Mouse (Mus musculus): ENCODE measurements at regions not wholly inside any gene's neighbourhood (a gene's known extent, or its start where the extent isn't known, plus 50 kb on each side); places are given as distances from the start of the nearest gene placed in this dataset.

GRCm38 (mm10) chr10:19139234-19139633, 123.8 kb upstream of the Tnfaip3 start:
- DNase-seq (ENCODE audit: low spot score), result no peak
- no peak overlapping the region for H3K4me2 ChIP-seq (ENCODE audit: low read depth, low read length)
- no peaks in the 10 kb centered on the region for H3K27me3 ChIP-seq (replicated peaks; ENCODE audit: control insufficient read depth, insufficient read depth, low read length)
- H3K4me3 ChIP-seq (ENCODE audit: low read depth, low read length), result no peak overlapping the region
- no peaks in the 10 kb centered on the region for H3K9me3 ChIP-seq (ENCODE audit: control insufficient read depth, low read length)
- H3K4me1 ChIP-seq (ENCODE audit: control insufficient read depth, insufficient read depth, low read length), result no peaks in the 10 kb centered on the region
- WGBS, result 87% methylated on average over 2 of the region's 2 CpGs
- no peak overlapping the region for H3K9ac ChIP-seq (ENCODE audit: low read depth, low read length)
- H3K36me3 ChIP-seq (ENCODE audit: control insufficient read depth, insufficient read depth, low read length), result no peaks in the 10 kb centered on the region
- H3K27ac ChIP-seq (replicated peaks; ENCODE audit: low read depth, low read length), result no peak overlapping the region
- ATAC-seq (ENCODE audit: low read depth), result no peak

GRCm38 (mm10) chr10:19138258-19138657, 122.8 kb upstream of the Tnfaip3 start:
- no peaks in the 10 kb centered on the region for H3K9me3 ChIP-seq (ENCODE audit: control insufficient read depth, low read length)
- WGBS, result 64% methylated on average over 1 of the region's 1 CpGs

DNA sequence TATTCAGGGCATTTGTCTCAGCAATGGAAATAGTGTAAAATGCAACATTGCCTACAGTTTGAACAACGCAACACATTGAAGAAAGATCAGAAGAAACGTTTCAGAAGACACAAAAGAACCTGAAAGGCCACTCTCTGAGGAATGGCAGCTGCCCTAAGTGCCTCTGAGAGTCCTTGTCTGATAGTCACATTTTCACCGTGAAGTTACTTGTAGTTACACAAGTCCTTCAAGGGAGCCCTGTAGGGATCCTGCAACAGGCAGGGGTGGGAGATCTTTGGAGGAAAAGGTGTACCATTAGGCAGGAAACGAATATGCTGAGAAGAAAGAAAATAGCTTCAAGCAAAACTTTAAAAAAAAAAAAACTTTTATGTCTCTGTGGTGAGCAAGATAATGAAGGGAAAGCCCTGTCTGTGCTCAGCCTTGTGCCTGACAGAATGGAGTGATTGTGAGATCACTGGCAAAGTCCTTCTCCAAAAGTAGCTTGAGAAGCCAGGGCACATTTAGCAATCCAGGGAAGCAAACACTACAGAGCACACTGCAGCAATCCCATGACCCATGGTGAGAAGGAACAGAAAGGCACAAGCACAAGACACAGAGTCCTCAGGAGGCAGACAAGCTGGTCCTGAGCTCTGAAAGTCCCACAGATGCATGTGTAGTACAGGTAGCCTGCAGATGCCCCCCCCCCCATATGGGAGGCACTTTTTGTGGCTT, 112.3 kb upstream of the Tnfaip3 start:
- Histone ChIP-seq H3K27me3 (replicated peaks; ENCODE audit: control insufficient read depth, insufficient read depth, low read length) (no peaks in the 10 kb centered on the region), H3K4me1 (ENCODE audit: control insufficient read depth, insufficient read depth, low read length) (peaks cover 7% of the 10 kb centered on the region), H3K27ac (replicated peaks; ENCODE audit: low read depth, low read length) (no peak overlapping the region), H3K9ac (ENCODE audit: low read depth, low read length) (no peak overlapping the region), H3K4me2 (ENCODE audit: low read depth, low read length) (no peak overlapping the region), H3K9me3 (ENCODE audit: control insufficient read depth, low read length) (no peaks in the 10 kb centered on the region), H3K36me3 (ENCODE audit: control insufficient read depth, insufficient read depth, low read length) (no peaks in the 10 kb centered on the region), H3K4me3 (ENCODE audit: low read depth, low read length) (no peak overlapping the region)
- DNase-seq (ENCODE audit: low spot score), result no peak
- no peak for ATAC-seq (ENCODE audit: low read depth)
- WGBS, result 55% methylated on average over 4 of the region's 4 CpGs

More at GRCm38 (mm10) chr10:19138258-19138657, 122.8 kb upstream of the Tnfaip3 start:
- H3K4me2 ChIP-seq (ENCODE audit: low read depth, low read length), result no peak overlapping the region
- ATAC-seq (ENCODE audit: low read depth), result no peak
- H3K36me3 ChIP-seq (ENCODE audit: control insufficient read depth, insufficient read depth, low read length), result no peaks in the 10 kb centered on the region
- H3K27me3 ChIP-seq (replicated peaks; ENCODE audit: control insufficient read depth, insufficient read depth, low read length), result no peaks in the 10 kb centered on the region
- H3K27ac ChIP-seq (replicated peaks; ENCODE audit: low read depth, low read length), result no peak overlapping the region
- DNase-seq (ENCODE audit: low spot score), result no peak
- H3K9ac ChIP-seq (ENCODE audit: low read depth, low read length), result no peak overlapping the region
- no peak overlapping the region for H3K4me3 ChIP-seq (ENCODE audit: low read depth, low read length)
- no peaks in the 10 kb centered on the region for H3K4me1 ChIP-seq (ENCODE audit: control insufficient read depth, insufficient read depth, low read length)

DNA sequence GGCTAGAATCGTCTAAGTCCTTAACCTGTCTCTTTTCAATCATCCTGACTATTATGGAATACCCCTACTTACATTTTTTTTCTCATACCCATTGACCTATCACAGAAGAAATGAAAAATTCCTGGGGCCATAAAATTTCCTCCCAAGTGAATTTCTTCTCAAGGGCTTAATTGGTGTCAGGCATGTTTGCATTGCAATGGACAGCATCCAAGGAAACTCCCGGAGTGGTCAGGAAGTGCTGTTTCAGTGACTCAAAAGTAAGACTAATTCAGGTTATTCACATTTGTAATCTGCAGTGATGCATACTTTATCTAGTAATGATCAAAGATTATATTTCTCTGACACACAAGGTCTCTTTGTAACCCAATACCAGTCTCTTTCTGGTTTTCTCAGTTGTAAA, 111.5 kb upstream of the Tnfaip3 start:
- DNase-seq (ENCODE audit: low spot score) (no peak), ATAC-seq (ENCODE audit: low read depth) (no peak)
- Histone ChIP-seq H3K27me3 (replicated peaks; ENCODE audit: control insufficient read depth, insufficient read depth, low read length) (no peaks in the 10 kb centered on the region), H3K27ac (replicated peaks; ENCODE audit: low read depth, low read length) (no peak overlapping the region), H3K9me3 (ENCODE audit: control insufficient read depth, low read length) (no peaks in the 10 kb centered on the region), H3K9ac (ENCODE audit: low read depth, low read length) (no peak overlapping the region), H3K4me1 (ENCODE audit: control insufficient read depth, insufficient read depth, low read length) (peaks cover 13% of the 10 kb centered on the region), H3K4me2 (ENCODE audit: low read depth, low read length) (no peak overlapping the region), H3K36me3 (ENCODE audit: control insufficient read depth, insufficient read depth, low read length) (no peaks in the 10 kb centered on the region), H3K4me3 (ENCODE audit: low read depth, low read length) (no peak overlapping the region)
- WGBS, result 26% methylated on average over 2 of the region's 2 CpGs

DNA sequence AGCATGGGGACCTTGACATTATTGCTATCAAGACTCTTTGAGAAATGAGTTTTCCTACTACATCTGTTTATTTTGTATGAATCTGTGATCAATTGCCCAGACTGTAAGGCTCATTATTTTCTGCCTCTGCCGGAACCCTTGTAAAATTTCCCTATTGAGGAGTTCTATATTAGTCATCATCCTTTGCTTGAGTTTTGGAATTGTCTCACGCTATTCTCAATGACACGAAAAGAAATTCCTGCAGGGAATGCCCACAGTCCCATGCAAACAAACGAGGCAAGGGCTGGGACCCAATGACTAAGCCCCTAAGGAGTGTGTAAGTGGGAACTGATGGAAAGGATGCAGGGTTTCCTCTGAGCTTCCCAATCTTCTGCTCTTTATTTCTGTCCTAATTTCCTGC, 111.0 kb upstream of the Tnfaip3 start:
- no peaks in the 10 kb centered on the region for H3K27me3 ChIP-seq (replicated peaks; ENCODE audit: control insufficient read depth, insufficient read depth, low read length)
- H3K9me3 ChIP-seq (ENCODE audit: control insufficient read depth, low read length), result no peaks in the 10 kb centered on the region
- H3K36me3 ChIP-seq (ENCODE audit: control insufficient read depth, insufficient read depth, low read length), result no peaks in the 10 kb centered on the region
- no peak overlapping the region for H3K4me3 ChIP-seq (ENCODE audit: low read depth, low read length)
- no peak overlapping the region for H3K4me2 ChIP-seq (ENCODE audit: low read depth, low read length)
- DNase-seq (ENCODE audit: low spot score) (no peak), ATAC-seq (ENCODE audit: low read depth) (no peak)
- peaks cover 13% of the 10 kb centered on the region for H3K4me1 ChIP-seq (ENCODE audit: control insufficient read depth, insufficient read depth, low read length)
- H3K9ac ChIP-seq (ENCODE audit: low read depth, low read length), result no peak overlapping the region
- no peak overlapping the region for H3K27ac ChIP-seq (replicated peaks; ENCODE audit: low read depth, low read length)
- WGBS, result 46% methylated on average over 4 of the region's 4 CpGs

- peak; percentile 31 for DNase-seq (ENCODE audit: low spot score)
Measured at GRCm38 (mm10) chr10:19123691-19124090, 108.2 kb upstream of the Tnfaip3 start.

GRCm38 (mm10) chr10:19122221-19122620, 106.8 kb upstream of the Tnfaip3 start:
- Histone ChIP-seq H3K4me3 (ENCODE audit: low read depth, low read length) (no peak overlapping the region), H3K36me3 (ENCODE audit: control insufficient read depth, insufficient read depth, low read length) (no peaks in the 10 kb centered on the region), H3K4me1 (ENCODE audit: control insufficient read depth, insufficient read depth, low read length) (peaks cover 13% of the 10 kb centered on the region), H3K9ac (ENCODE audit: low read depth, low read length) (no peak overlapping the region), H3K4me2 (ENCODE audit: low read depth, low read length) (no peak overlapping the region), H3K9me3 (ENCODE audit: control insufficient read depth, low read length) (no peaks in the 10 kb centered on the region), H3K27me3 (replicated peaks; ENCODE audit: control insufficient read depth, insufficient read depth, low read length) (no peaks in the 10 kb centered on the region; the same call in 1 of the 2 replicates), H3K27ac (replicated peaks; ENCODE audit: low read depth, low read length) (no peak overlapping the region; the same call in 1 of the 2 replicates)
- peak; percentile 55; the same call in 1 of the 2 replicates for ATAC-seq (ENCODE audit: low read depth)
- 48% methylated on average over 6 of the region's 6 CpGs for WGBS
- DNase-seq (ENCODE audit: low spot score), result peak; percentile 69

More at GRCm38 (mm10) chr10:19123691-19124090, 108.2 kb upstream of the Tnfaip3 start:
- Histone ChIP-seq H3K9ac (ENCODE audit: low read depth, low read length) (no peak overlapping the region; the same call in 1 of the 2 replicates), H3K4me3 (ENCODE audit: low read depth, low read length) (no peak overlapping the region), H3K9me3 (ENCODE audit: control insufficient read depth, low read length) (no peaks in the 10 kb centered on the region), H3K4me1 (ENCODE audit: control insufficient read depth, insufficient read depth, low read length) (peaks cover 13% of the 10 kb centered on the region), H3K4me2 (ENCODE audit: low read depth, low read length) (no peak overlapping the region), H3K36me3 (ENCODE audit: control insufficient read depth, insufficient read depth, low read length) (no peaks in the 10 kb centered on the region), H3K27me3 (replicated peaks; ENCODE audit: control insufficient read depth, insufficient read depth, low read length) (no peaks in the 10 kb centered on the region; the same call in 1 of the 2 replicates), H3K27ac (replicated peaks; ENCODE audit: low read depth, low read length) (no peak overlapping the region)
- no peak for ATAC-seq (ENCODE audit: low read depth)
- WGBS, result 65% methylated on average over 7 of the region's 7 CpGs

GRCm38 (mm10) chr10:19119281-19120049, 104.0 kb upstream of the Tnfaip3 start:
- Histone ChIP-seq H3K27ac (replicated peaks; ENCODE audit: low read depth, low read length) (no peak overlapping the region), H3K9ac (ENCODE audit: low read depth, low read length) (no peak overlapping the region), H3K4me3 (ENCODE audit: low read depth, low read length) (no peak overlapping the region), H3K4me1 (ENCODE audit: control insufficient read depth, insufficient read depth, low read length) (peaks cover 13% of the 10 kb centered on the region), H3K4me2 (ENCODE audit: low read depth, low read length) (no peak overlapping the region), H3K27me3 (replicated peaks; ENCODE audit: control insufficient read depth, insufficient read depth, low read length) (no peaks in the 10 kb centered on the region; the same call in 1 of the 2 replicates), H3K36me3 (ENCODE audit: control insufficient read depth, insufficient read depth, low read length) (no peaks in the 10 kb centered on the region), H3K9me3 (ENCODE audit: control insufficient read depth, low read length) (no peaks in the 10 kb centered on the region)
- no peak for DNase-seq (ENCODE audit: low spot score)
- ATAC-seq (ENCODE audit: low read depth), result no peak
- WGBS, result 78% methylated on average over 8 of the region's 8 CpGs
